Mouse (Mus musculus): ENCODE results near the gene Gngt1. TPM values are rescaled to one million over a fixed set of nuclear protein-coding genes. Genes with fewer than 3 reads are reported as not detected.

Gngt1 gene
- total RNA-seq (2012; rRNA removed): not detected in 2 replicates
- not detected in 2 replicates for total RNA-seq (2014; rRNA removed)
- not detected in 2 replicates for polyA plus RNA-seq (2012; ENCODE audit: insufficient read length, low read depth)

DNA sequence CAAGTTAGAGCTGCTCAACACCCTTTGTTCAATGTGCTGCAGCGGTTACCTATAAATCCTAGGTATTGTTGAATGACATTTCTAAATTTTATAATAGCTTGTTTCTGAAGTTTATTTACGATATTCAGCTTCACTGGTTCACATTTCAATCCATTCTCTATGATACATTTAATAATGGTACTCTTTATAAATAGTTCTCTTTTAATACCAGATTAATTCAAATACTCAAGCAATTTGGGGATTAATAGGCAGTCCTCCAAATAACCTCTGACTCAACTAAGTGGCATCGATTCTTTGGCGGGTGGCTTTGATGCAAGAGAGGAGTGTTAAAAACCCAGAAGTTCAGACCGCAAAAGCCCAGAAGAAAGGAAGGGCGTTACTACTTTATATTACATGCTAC lies at the start of gene Gngt1:
TSS of gene Gngt1 (plus strand) at position 301 of the 400 bp plus-strand sequence.
- no peak for DNase-seq (ENCODE audit: extremely low read depth)
- no peaks in the 10 kb centered on the region for H3K36me3 ChIP-seq (replicated peaks in 1 of 2; ENCODE audit: control insufficient read depth in 1 of 2, insufficient read depth in 1 of 2, low read length in 1 of 2)
- H3K27ac ChIP-seq (ENCODE audit: insufficient read depth, low read depth): no peak within 1 kb of the TSS
- no peak within 1 kb of the TSS for H3K4me2 ChIP-seq (ENCODE audit: insufficient read depth, low read depth, poor library complexity, severe bottlenecking)
- no peaks in the 10 kb centered on the region for H3K9me3 ChIP-seq (replicated peaks; ENCODE audit: low read length)
- TF ChIP-seq ZC3H11A (IDR thresholded peaks at IDR 0.05; ENCODE audit: low read depth, low read length) (no peak), POLR2A (IDR thresholded peaks at IDR 0.05; ENCODE audit: low read depth, low read length) (no peak), JUN (IDR thresholded peaks at IDR 0.05; ENCODE audit: insufficient read depth, low read depth, low read length) (no peak), BHLHE40 (IDR thresholded peaks at IDR 0.05; ENCODE audit: low read depth, low read length) (no peak), MAZ (IDR thresholded peaks at IDR 0.05; ENCODE audit: low read depth, low read length) (no peak), RCOR1 (conservative IDR thresholded peaks at IDR 0.05; ENCODE audit: low read depth, low read length) (no peak)
- peaks cover 0 to 7% of the 10 kb centered on the region in 2 experiments; a peak in 1 of 4 replicates for H3K4me1 ChIP-seq (ENCODE audit: control insufficient read depth in 1 of 2, insufficient read depth in 2 of 2)
- in situ Hi-C loops (cut with MboI; ENCODE audit: low pct_ligation_motif_present, low pct_unique_long_range_greater_than_20kb, low sequenced_read_pairs): no loop called here
- H3K9ac ChIP-seq (ENCODE audit: insufficient read depth, low read depth): no peak within 1 kb of the TSS
- H3K4me3 ChIP-seq (replicated peaks in 1 of 3; ENCODE audit: low read depth in 2 of 3, low read length in 2 of 3, poor library complexity in 1 of 3): no peak within 1 kb of the TSS
- H3K27me3 ChIP-seq (replicated peaks): no peaks in the 10 kb centered on the region
- H3K79me2 ChIP-seq (replicated peaks; ENCODE audit: control insufficient read depth, extremely low read depth, insufficient read depth, poor library complexity, severe bottlenecking): no peaks in the 10 kb centered on the region
- dilution Hi-C loops (cut with MboI; ENCODE audit: extremely low pct_ligation_motif_present, extremely low pct_unique_long_range_greater_than_20kb, low sequenced_read_pairs): no loop called here

DNA sequence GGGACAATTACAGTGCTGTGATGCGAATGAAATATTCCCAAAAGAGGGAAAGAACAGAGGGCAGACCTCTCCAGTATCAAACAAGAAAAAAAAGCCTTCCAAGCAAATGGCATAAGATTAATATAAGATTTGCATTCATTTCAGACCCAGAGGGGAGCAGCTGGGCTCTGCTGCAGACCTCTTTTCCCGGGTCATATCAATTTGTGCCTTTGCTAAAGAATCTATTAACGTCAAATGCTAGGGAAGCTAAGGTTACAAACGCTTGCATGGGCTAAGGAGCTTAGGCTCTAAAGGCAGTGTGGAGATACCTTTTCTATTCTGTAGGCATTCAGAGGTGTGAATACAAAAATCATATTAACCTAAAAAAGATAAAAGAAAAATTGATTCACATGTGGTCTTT lies 38.6 kb upstream of the Gngt1 start:
- no peak for DNase-seq (ENCODE audit: extremely low read depth)
- no peak overlapping the region for H3K4me2 ChIP-seq (ENCODE audit: insufficient read depth, low read depth, poor library complexity, severe bottlenecking)
- dilution Hi-C loops (cut with MboI; ENCODE audit: extremely low pct_ligation_motif_present, extremely low pct_unique_long_range_greater_than_20kb, low sequenced_read_pairs): no loop called here
- H3K79me2 ChIP-seq (replicated peaks; ENCODE audit: control insufficient read depth, extremely low read depth, insufficient read depth, poor library complexity, severe bottlenecking): no peaks in the 10 kb centered on the region
- H3K27me3 ChIP-seq (replicated peaks): no peaks in the 10 kb centered on the region
- H3K36me3 ChIP-seq (replicated peaks in 1 of 2; ENCODE audit: control insufficient read depth in 1 of 2, insufficient read depth in 1 of 2, low read length in 1 of 2): no peaks in the 10 kb centered on the region
- H3K4me1 ChIP-seq (ENCODE audit: control insufficient read depth in 1 of 2, insufficient read depth in 2 of 2): no peaks in the 10 kb centered on the region
- no peak overlapping the region for H3K9ac ChIP-seq (ENCODE audit: insufficient read depth, low read depth)
- H3K4me3 ChIP-seq (replicated peaks in 1 of 3; ENCODE audit: low read depth in 2 of 3, low read length in 2 of 3, poor library complexity in 1 of 3): no peak overlapping the region
- H3K27ac ChIP-seq (ENCODE audit: insufficient read depth, low read depth): no peak overlapping the region
- in situ Hi-C loops (cut with MboI; ENCODE audit: low pct_ligation_motif_present, low pct_unique_long_range_greater_than_20kb, low sequenced_read_pairs): no loop called here
- TF ChIP-seq JUND (conservative IDR thresholded peaks at IDR 0.05; ENCODE audit: low read depth, low read length): no peak
- no peak for TF ChIP-seq MEF2A (IDR thresholded peaks at IDR 0.05; ENCODE audit: borderline replicate concordance, low read depth, low read length)
- no peak for TF ChIP-seq ZMIZ1 (IDR thresholded peaks at IDR 0.05; ENCODE audit: low read depth, low read length)
- TF ChIP-seq RCOR1 (conservative IDR thresholded peaks at IDR 0.05; ENCODE audit: low read depth, low read length): no peak
- no peak for TF ChIP-seq MAZ (IDR thresholded peaks at IDR 0.05; ENCODE audit: low read depth, low read length)
- no peak for TF ChIP-seq ZNF384 (IDR thresholded peaks at IDR 0.05; ENCODE audit: low read depth, low read length)
- TF ChIP-seq CTCF (conservative IDR thresholded peaks at IDR 0.05 in 1 of 2, IDR thresholded peaks at IDR 0.05 in 1 of 2; ENCODE audit: low read depth in 2 of 2, low read length in 2 of 2): no peak
- TF ChIP-seq ZC3H11A (IDR thresholded peaks at IDR 0.05; ENCODE audit: low read depth, low read length): no peak
- TF ChIP-seq EP300 (IDR thresholded peaks at IDR 0.05; ENCODE audit: low read length): no peak
- H3K9me3 ChIP-seq (replicated peaks; ENCODE audit: low read length): no peaks in the 10 kb centered on the region

All from CH12.LX (cell line).